Mouse (Mus musculus): ENCODE measurements around the gene Tctex1d4. TPM values are rescaled to one million over a fixed set of nuclear protein-coding genes. Genes with fewer than 3 reads are reported as not detected.

Gene Tctex1d4
- polyA plus RNA-seq, 1 experiment from 2014 or later = 0.11 TPM

GRCm38 (mm10) chr4:117113237-117113636, 13.4 kb upstream of the Tctex1d4 start:
- Histone ChIP-seq H3K4me1 (ENCODE audit: control insufficient read depth, low read depth, low read length) (no peaks in the 10 kb centered on the region), H3K4me3 (ENCODE audit: low read depth, low read length) (no peak overlapping the region), H3K9ac (ENCODE audit: low read depth, low read length) (no peak overlapping the region), H3K27ac (ENCODE audit: low read length) (no peak overlapping the region), H3K27me3 (ENCODE audit: control insufficient read depth, insufficient read depth, low read depth, low read length) (no peaks in the 10 kb centered on the region), H3K36me3 (ENCODE audit: control insufficient read depth, insufficient read depth) (no peaks in the 10 kb centered on the region), H3K4me2 (ENCODE audit: low read depth, low read length) (no peak overlapping the region), H3K9me3 (replicated peaks; ENCODE audit: control insufficient read depth, low read length) (no peaks in the 10 kb centered on the region)
- WGBS (ENCODE audit: insufficient replicate concordance) = 83% methylated on average over 1 of the region's 1 CpGs
- no peak for ATAC-seq (ENCODE audit: low read depth)

DNA sequence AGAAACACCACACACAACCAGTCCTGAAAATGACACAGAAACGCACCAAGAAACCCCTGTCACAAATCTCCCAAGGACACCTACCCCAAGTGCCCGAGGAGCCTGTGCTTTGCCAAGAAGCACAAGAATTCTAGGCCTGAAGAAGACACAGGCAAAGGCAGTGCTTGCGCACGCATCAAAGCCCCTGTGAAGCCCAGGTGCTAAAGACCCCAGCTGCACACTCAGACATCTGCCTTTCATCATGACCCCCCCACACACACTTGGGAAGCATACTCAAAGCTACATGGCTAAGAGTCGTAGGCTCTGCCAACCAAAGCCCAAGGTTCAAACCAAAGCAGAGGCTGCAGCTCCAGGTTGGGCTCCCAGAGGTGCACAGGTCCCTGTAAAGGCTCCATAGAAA, 11.0 kb upstream of the Tctex1d4 start:
- H3K4me1 ChIP-seq (ENCODE audit: control insufficient read depth, low read depth, low read length) = peaks cover 5% of the 10 kb centered on the region
- no peak overlapping the region for H3K4me3 ChIP-seq (ENCODE audit: low read depth, low read length)
- H3K27ac ChIP-seq (ENCODE audit: low read length) = no peak overlapping the region
- no peak overlapping the region for H3K4me2 ChIP-seq (ENCODE audit: low read depth, low read length)
- no peaks in the 10 kb centered on the region for H3K27me3 ChIP-seq (ENCODE audit: control insufficient read depth, insufficient read depth, low read depth, low read length)
- H3K9me3 ChIP-seq (replicated peaks; ENCODE audit: control insufficient read depth, low read length) = no peaks in the 10 kb centered on the region
- H3K9ac ChIP-seq (ENCODE audit: low read depth, low read length) = no peak overlapping the region
- ATAC-seq (ENCODE audit: low read depth) = no peak
- 75% methylated on average over 5 of the region's 5 CpGs for WGBS (ENCODE audit: insufficient replicate concordance)
- H3K36me3 ChIP-seq (ENCODE audit: control insufficient read depth, insufficient read depth) = no peaks in the 10 kb centered on the region

DNA sequence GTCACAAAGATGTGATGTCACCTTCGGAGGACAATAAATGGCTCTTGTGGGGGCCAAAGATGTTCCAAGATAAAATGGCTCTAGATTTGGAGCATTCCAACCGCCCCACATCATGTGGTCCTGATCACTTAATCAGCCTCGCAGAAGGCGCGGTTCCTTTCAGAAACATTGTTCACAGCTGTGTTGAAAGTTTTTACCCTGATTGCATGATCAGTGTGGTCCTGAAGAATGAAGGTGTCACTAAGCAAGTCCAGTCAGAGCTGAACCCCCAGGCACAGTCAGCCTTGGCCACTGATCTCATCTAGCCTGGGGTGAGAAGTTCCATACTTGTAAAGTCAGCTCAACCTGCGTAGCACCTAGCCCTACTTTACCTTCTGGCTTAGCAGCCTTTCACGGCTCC, 8.7 kb upstream of the Tctex1d4 start:
- 77% methylated on average over 7 of the region's 7 CpGs for WGBS (ENCODE audit: insufficient replicate concordance)
- no peak for ATAC-seq (ENCODE audit: low read depth)
- no peaks in the 10 kb centered on the region for H3K27me3 ChIP-seq (ENCODE audit: control insufficient read depth, insufficient read depth, low read depth, low read length)
- H3K4me2 ChIP-seq (ENCODE audit: low read depth, low read length) = no peak overlapping the region
- H3K4me1 ChIP-seq (ENCODE audit: control insufficient read depth, low read depth, low read length) = peaks cover 9% of the 10 kb centered on the region
- no peak overlapping the region for H3K27ac ChIP-seq (ENCODE audit: low read length)
- no peak overlapping the region for H3K4me3 ChIP-seq (ENCODE audit: low read depth, low read length)
- no peaks in the 10 kb centered on the region for H3K9me3 ChIP-seq (replicated peaks; ENCODE audit: control insufficient read depth, low read length)
- H3K9ac ChIP-seq (ENCODE audit: low read depth, low read length) = no peak overlapping the region
- no peaks in the 10 kb centered on the region for H3K36me3 ChIP-seq (ENCODE audit: control insufficient read depth, insufficient read depth)

DNA sequence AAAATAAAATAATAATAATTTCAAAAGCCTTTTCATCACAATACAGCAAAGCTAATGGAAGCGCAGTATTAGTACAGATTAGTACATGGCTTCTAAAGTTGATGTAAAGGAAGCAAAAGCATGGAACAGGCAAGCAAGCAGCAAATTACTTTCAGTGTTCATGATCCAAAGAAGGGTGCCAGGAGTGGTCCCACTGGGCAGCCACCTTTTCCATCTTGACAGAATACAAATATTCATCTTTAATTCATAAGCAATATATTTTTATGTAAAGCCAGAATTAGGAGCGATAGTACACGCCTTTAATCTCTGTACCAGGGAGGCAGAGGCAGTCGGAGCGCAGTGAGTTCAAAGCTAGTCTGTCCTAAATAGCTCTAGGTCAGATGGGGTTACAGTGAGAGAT, 7.0 kb upstream of the Tctex1d4 start:
- Histone ChIP-seq H3K4me1 (ENCODE audit: control insufficient read depth, low read depth, low read length) (peaks cover 15% of the 10 kb centered on the region), H3K4me3 (ENCODE audit: low read depth, low read length) (peak overlapping the region; percentile 74), H3K27me3 (ENCODE audit: control insufficient read depth, insufficient read depth, low read depth, low read length) (no peaks in the 10 kb centered on the region), H3K9me3 (replicated peaks; ENCODE audit: control insufficient read depth, low read length) (no peaks in the 10 kb centered on the region), H3K27ac (ENCODE audit: low read length) (peak overlapping the region; percentile 72; the same call in 1 of the 2 replicates), H3K4me2 (ENCODE audit: low read depth, low read length) (peak overlapping the region; percentile 98), H3K36me3 (ENCODE audit: control insufficient read depth, insufficient read depth) (no peaks in the 10 kb centered on the region), H3K9ac (ENCODE audit: low read depth, low read length) (peak overlapping the region; percentile 72)
- 79% methylated on average over 5 of the region's 5 CpGs for WGBS (ENCODE audit: insufficient replicate concordance)
- ATAC-seq (ENCODE audit: low read depth) = no peak

DNA sequence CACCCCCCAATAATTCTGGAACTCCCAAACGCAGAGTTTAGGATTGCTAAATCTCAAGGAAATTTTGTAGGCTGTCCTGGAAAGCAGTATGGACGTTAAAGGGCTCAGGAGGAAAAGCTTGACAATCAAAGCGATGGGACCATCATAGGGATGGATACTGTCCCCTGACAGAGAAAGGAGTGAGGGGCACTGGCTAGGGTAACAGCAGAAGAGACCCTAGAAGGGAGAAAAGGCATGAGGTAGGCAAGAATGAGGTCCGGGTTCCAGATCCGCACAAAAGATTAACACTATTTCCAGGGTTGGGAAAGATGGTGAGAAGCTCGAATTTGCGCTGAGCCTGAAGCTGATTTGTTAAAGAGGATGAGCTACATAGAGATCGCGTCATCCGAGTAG, 6.5 kb upstream of the Tctex1d4 start:
- Histone ChIP-seq H3K4me3 (ENCODE audit: low read depth, low read length) (peak overlapping the region; percentile 74), H3K27me3 (ENCODE audit: control insufficient read depth, insufficient read depth, low read depth, low read length) (no peaks in the 10 kb centered on the region), H3K4me1 (ENCODE audit: control insufficient read depth, low read depth, low read length) (peaks cover 19% of the 10 kb centered on the region), H3K27ac (ENCODE audit: low read length) (peak overlapping the region; percentile 72), H3K36me3 (ENCODE audit: control insufficient read depth, insufficient read depth) (no peaks in the 10 kb centered on the region), H3K9ac (ENCODE audit: low read depth, low read length) (peak overlapping the region; percentile 72), H3K4me2 (ENCODE audit: low read depth, low read length) (peak overlapping the region; percentile 98), H3K9me3 (replicated peaks; ENCODE audit: control insufficient read depth, low read length) (no peaks in the 10 kb centered on the region)
- 5% methylated on average over 10 of the region's 10 CpGs for WGBS (ENCODE audit: insufficient replicate concordance)
- ATAC-seq (ENCODE audit: low read depth) = no peak; the same call in 1 of the 2 replicates

DNA sequence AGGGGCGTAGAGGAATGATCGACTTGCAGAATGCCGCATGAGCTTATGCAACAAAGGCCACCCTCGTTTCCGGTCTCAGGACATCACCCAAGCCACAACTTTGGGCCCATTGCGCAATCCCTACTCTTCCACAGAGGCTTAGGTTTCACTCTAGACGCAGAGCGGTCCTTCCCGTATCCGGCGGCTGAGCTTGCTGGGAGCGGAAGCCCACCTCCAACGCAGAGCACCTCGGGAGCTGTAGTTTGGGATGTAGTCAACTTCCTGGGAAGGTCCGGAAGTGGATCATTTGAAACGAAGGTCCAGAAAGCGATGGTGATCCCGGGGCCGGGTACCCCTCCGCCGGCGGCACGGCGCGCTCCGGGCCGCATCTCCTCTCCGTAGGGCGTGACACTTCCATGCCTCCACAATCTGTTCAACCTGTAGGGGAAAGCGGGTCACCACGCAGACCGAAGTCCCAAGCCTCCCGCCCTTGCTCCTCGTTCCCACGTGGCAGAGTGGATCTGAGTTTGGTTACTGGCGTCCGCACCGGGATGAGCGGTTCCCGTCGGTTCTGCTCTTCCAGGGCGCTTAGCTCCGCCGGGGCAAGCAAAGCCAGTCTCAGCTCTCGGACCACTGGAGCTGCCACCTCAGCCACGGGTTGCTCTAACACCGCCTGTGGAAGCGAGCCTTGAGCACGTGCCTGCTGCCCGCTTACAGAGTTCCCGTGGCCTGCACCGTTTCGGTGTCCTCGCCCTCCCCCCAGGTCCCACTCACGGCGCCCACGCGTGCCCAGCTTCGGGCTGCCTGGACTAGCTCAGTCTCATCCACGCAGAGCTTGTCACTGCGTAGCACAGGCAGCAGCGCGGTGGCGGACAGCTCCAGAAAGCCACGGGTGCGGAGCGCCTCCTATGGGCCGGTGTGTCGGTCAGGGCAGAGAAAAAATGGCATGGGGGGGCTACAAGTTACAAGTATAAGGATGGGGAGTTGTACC, 5.9 kb upstream of the Tctex1d4 start:
- Histone ChIP-seq H3K4me1 (ENCODE audit: control insufficient read depth, low read depth, low read length) (peaks cover 26% of the 10 kb centered on the region), H3K4me2 (ENCODE audit: low read depth, low read length) (peak overlapping the region; percentile 98), H3K9ac (ENCODE audit: low read depth, low read length) (peak overlapping the region; percentile 72), H3K9me3 (replicated peaks; ENCODE audit: control insufficient read depth, low read length) (no peaks in the 10 kb centered on the region), H3K4me3 (ENCODE audit: low read depth, low read length) (peak overlapping the region; percentile 74), H3K27me3 (ENCODE audit: control insufficient read depth, insufficient read depth, low read depth, low read length) (no peaks in the 10 kb centered on the region), H3K27ac (ENCODE audit: low read length) (peak overlapping the region; percentile 72), H3K36me3 (ENCODE audit: control insufficient read depth, insufficient read depth) (no peaks in the 10 kb centered on the region)
- under 1% methylated on average over 69 of the region's 69 CpGs for WGBS (ENCODE audit: insufficient replicate concordance)
- peak; percentile 90 for ATAC-seq (ENCODE audit: low read depth)

DNA sequence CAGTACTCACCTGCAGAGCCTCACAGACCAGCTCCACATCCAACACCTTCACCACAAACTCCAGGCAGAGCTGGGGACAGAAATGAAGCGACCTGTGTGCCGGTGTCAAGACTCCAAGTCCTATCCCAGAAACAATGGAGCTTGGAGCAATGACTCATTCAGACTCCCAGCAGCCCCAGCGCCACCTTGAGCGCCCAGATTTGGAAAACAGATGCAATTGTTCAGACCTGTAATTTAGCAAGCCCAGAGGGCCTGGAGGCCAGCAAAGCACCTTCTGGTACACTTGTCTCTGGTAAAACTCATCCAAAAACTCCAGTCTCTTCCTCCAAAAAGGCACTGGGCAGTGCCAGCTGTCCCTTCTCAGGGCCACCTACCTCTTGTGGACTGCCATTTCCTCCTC, 4.4 kb upstream of the Tctex1d4 start:
- Histone ChIP-seq H3K4me2 (ENCODE audit: low read depth, low read length) (no peak overlapping the region), H3K4me1 (ENCODE audit: control insufficient read depth, low read depth, low read length) (peaks cover 30% of the 10 kb centered on the region), H3K9me3 (replicated peaks; ENCODE audit: control insufficient read depth, low read length) (no peaks in the 10 kb centered on the region), H3K9ac (ENCODE audit: low read depth, low read length) (no peak overlapping the region), H3K27ac (ENCODE audit: low read length) (no peak overlapping the region), H3K27me3 (ENCODE audit: control insufficient read depth, insufficient read depth, low read depth, low read length) (no peaks in the 10 kb centered on the region), H3K36me3 (ENCODE audit: control insufficient read depth, insufficient read depth) (no peaks in the 10 kb centered on the region), H3K4me3 (ENCODE audit: low read depth, low read length) (no peak overlapping the region)
- 67% methylated on average over 4 of the region's 4 CpGs for WGBS (ENCODE audit: insufficient replicate concordance)
- no peak for ATAC-seq (ENCODE audit: low read depth)

DNA sequence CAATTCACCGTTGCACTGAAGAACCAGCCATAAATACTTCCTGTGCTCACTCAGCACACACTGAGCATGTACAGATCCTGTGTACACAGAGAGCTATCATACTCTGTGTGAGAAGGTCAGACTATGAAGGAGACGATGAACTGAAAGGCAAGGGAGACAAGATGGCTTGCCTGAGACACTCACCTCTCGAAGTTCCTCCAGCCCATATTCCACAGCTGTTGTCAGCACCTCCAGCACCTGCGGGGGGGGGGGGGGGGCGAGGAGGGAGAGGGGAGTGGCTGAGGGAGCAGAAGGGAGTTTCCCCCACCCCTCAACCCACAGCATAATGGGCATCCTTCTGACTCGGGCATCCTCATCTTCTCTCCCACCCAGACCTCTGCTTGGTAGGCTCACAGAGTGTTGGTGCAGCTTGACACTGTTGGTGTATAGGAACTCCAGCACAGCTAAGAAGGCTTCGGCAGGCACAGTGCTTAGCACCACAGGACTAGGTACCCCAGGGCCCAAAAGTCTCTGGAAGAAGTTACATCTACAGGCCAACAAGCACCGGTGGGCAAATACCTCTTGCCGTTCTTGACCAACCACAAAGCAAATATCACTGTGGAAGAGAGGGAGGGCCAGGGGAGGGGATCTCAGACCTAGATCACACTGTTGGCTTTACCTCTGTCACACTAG, 2.9 kb upstream of the Tctex1d4 start:
- Histone ChIP-seq H3K4me1 (ENCODE audit: control insufficient read depth, low read depth, low read length) (peaks cover 30% of the 10 kb centered on the region), H3K27ac (ENCODE audit: low read length) (no peak overlapping the region), H3K4me3 (ENCODE audit: low read depth, low read length) (no peak overlapping the region), H3K27me3 (ENCODE audit: control insufficient read depth, insufficient read depth, low read depth, low read length) (no peaks in the 10 kb centered on the region), H3K9ac (ENCODE audit: low read depth, low read length) (no peak overlapping the region), H3K4me2 (ENCODE audit: low read depth, low read length) (no peak overlapping the region), H3K36me3 (ENCODE audit: control insufficient read depth, insufficient read depth) (no peaks in the 10 kb centered on the region), H3K9me3 (replicated peaks; ENCODE audit: control insufficient read depth, low read length) (no peaks in the 10 kb centered on the region)
- WGBS (ENCODE audit: insufficient replicate concordance) = 52% methylated on average over 8 of the region's 9 CpGs
- ATAC-seq (ENCODE audit: low read depth) = no peak

DNA sequence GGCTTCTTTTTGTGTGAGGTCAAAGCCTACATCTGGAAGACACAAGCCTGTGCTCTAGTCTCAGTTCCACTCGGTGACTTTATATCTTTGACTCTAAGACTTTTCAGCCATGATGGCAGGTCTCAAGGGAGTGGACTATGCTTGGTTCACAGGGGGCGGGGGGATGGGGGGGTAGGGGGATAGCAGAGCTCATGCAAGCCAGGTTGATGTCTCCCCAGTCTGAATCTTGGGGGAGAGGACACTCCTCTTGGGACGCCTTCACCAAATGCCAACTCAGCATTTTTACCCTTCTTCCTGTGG, 2.4 kb upstream of the Tctex1d4 start:
- Histone ChIP-seq H3K9ac (ENCODE audit: low read depth, low read length) (no peak overlapping the region), H3K9me3 (replicated peaks; ENCODE audit: control insufficient read depth, low read length) (no peaks in the 10 kb centered on the region), H3K27me3 (ENCODE audit: control insufficient read depth, insufficient read depth, low read depth, low read length) (no peaks in the 10 kb centered on the region), H3K4me3 (ENCODE audit: low read depth, low read length) (no peak overlapping the region), H3K36me3 (ENCODE audit: control insufficient read depth, insufficient read depth) (no peaks in the 10 kb centered on the region), H3K4me1 (ENCODE audit: control insufficient read depth, low read depth, low read length) (peaks cover 30% of the 10 kb centered on the region), H3K4me2 (ENCODE audit: low read depth, low read length) (0 out of 2 replicates have a peak overlapping the region, but pooled peaks have one; percentile 42), H3K27ac (ENCODE audit: low read length) (peak overlapping the region; percentile 39)
- 43% methylated on average over 3 of the region's 3 CpGs for WGBS (ENCODE audit: insufficient replicate concordance)
- no peak for ATAC-seq (ENCODE audit: low read depth)

Data from liver, embryonic 16.5 days (tissue).